Mouse (Mus musculus) myocyte (in vitro differentiated cells): ENCODE results near the gene Dhdds.

ENCODE experiments used
- E2F4 ChIP-seq: IDR thresholded peaks from one replicate; pipeline ENCODE4 v1.6.1; 2011; ENCODE audit warnings: mild to moderate bottlenecking, control low read depth, moderate library complexity; ENCODE audit not compliant: insufficient read depth
- POLR2A ChIP-seq: IDR thresholded peaks from one replicate; pipeline ENCODE4 v1.6.1; 2011; ENCODE audit warnings: low read depth, mild to moderate bottlenecking, control low read depth, moderate library complexity; ENCODE audit not compliant: insufficient read length
- POLR2AphosphoS2 ChIP-seq: IDR thresholded peaks from one replicate; pipeline ENCODE4 v1.6.1; 2011; ENCODE audit warnings: low read depth, control low read depth; ENCODE audit not compliant: insufficient read length

GRCm38 (mm10) chr4:134019641-134020351 is 19.1 kb upstream of the Dhdds start:
- TF ChIP-seq POLR2A: no peak
- TF ChIP-seq POLR2AphosphoS2: no peak
- no peak for TF ChIP-seq E2F4
